Mouse (Mus musculus): ENCODE measurements at regions not wholly inside any gene's neighbourhood (a gene's known extent, or its start where the extent isn't known, plus 50 kb on each side); places are given as distances from the start of the nearest gene placed in this dataset.

DNA sequence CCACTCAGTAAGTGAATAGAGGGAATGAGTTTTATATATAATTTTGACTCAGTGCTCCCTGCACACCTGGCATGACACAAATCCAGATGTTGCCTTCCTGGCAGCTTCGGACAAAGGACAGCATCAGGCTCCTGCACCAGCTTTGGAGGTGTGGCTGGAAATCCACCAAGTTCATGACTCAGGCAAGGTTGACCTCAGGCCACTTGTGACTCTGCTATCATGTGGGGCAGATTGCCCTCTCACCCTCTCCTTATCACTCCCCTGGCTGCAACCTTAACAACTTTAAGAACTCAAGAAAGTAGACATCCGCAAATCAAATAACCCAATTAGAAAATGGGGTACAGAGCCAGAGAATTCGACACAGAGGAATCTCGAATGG, 97.7 kb upstream of the Armc2 start:
- Histone ChIP-seq H3K4me3 (ENCODE audit: insufficient read depth, low read length) (no peak overlapping the region), H3K4me1 (ENCODE audit: control insufficient read depth, insufficient read depth, low read length) (no peaks in the 10 kb centered on the region), H3K27ac (ENCODE audit: insufficient read depth, low read length) (no peak overlapping the region)
- TF ChIP-seq CTCF (IDR thresholded peaks at IDR 0.05; ENCODE audit: extremely low read depth, insufficient read depth, low read length) = no peak
- no peak for TF ChIP-seq POLR2A (IDR thresholded peaks at IDR 0.05; ENCODE audit: extremely low read depth, insufficient read depth, low read length)

GRCm38 (mm10) chr10:42115224-42115919, 97.1 kb upstream of the Armc2 start:
- TF ChIP-seq POLR2A (IDR thresholded peaks at IDR 0.05; ENCODE audit: extremely low read depth, insufficient read depth, low read length) = no peak
- no peak for TF ChIP-seq CTCF (IDR thresholded peaks at IDR 0.05; ENCODE audit: extremely low read depth, insufficient read depth, low read length)
- H3K27ac ChIP-seq (ENCODE audit: insufficient read depth, low read length) = no peak overlapping the region
- H3K4me1 ChIP-seq (ENCODE audit: control insufficient read depth, insufficient read depth, low read length) = no peaks in the 10 kb centered on the region
- H3K4me3 ChIP-seq (ENCODE audit: insufficient read depth, low read length) = no peak overlapping the region

DNA sequence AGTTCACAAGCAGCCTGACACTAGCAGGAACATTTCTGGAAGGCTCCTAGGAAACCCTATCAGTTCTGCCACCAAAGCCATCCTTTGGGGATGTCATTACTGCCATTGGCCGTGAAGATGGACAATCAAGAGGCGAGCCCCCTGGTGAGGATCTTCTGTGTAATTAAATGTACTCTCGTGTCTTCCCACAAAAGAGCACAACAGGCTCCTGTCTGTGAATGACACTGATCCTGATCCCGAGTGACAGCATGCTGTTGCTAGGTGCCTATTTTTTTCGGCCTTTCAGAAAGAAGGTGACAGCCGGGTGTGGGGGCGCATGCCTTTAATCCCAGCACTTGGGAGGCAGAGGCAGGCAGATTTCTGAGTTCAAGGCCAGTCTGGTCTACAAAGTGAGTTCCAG, 92.5 kb upstream of the Armc2 start:
- TF ChIP-seq CTCF (IDR thresholded peaks at IDR 0.05; ENCODE audit: extremely low read depth, insufficient read depth, low read length) (no peak), POLR2A (IDR thresholded peaks at IDR 0.05; ENCODE audit: extremely low read depth, insufficient read depth, low read length) (no peak)
- Histone ChIP-seq H3K4me1 (ENCODE audit: control insufficient read depth, insufficient read depth, low read length) (no peaks in the 10 kb centered on the region), H3K4me3 (ENCODE audit: insufficient read depth, low read length) (no peak overlapping the region), H3K27ac (ENCODE audit: insufficient read depth, low read length) (no peak overlapping the region)

- H3K27ac ChIP-seq (ENCODE audit: insufficient read depth, low read length) = no peak overlapping the region
- H3K4me3 ChIP-seq (ENCODE audit: insufficient read depth, low read length) = no peak overlapping the region
- H3K4me1 ChIP-seq (ENCODE audit: control insufficient read depth, insufficient read depth, low read length) = no peaks in the 10 kb centered on the region
- TF ChIP-seq CTCF (IDR thresholded peaks at IDR 0.05; ENCODE audit: extremely low read depth, insufficient read depth, low read length) (no peak), POLR2A (IDR thresholded peaks at IDR 0.05; ENCODE audit: extremely low read depth, insufficient read depth, low read length) (no peak)
Measured at GRCm38 (mm10) chr10:42108294-42109014, 90.2 kb upstream of the Armc2 start.

- no peaks in the 10 kb centered on the region for H3K4me1 ChIP-seq (ENCODE audit: control insufficient read depth, insufficient read depth, low read length)
- H3K4me3 ChIP-seq (ENCODE audit: insufficient read depth, low read length) = no peak overlapping the region
- no peak overlapping the region for H3K27ac ChIP-seq (ENCODE audit: insufficient read depth, low read length)
- TF ChIP-seq POLR2A (IDR thresholded peaks at IDR 0.05; ENCODE audit: extremely low read depth, insufficient read depth, low read length) (no peak), CTCF (IDR thresholded peaks at IDR 0.05; ENCODE audit: extremely low read depth, insufficient read depth, low read length) (no peak)
Measured at GRCm38 (mm10) chr10:42107437-42108293, 89.4 kb upstream of the Armc2 start.

DNA sequence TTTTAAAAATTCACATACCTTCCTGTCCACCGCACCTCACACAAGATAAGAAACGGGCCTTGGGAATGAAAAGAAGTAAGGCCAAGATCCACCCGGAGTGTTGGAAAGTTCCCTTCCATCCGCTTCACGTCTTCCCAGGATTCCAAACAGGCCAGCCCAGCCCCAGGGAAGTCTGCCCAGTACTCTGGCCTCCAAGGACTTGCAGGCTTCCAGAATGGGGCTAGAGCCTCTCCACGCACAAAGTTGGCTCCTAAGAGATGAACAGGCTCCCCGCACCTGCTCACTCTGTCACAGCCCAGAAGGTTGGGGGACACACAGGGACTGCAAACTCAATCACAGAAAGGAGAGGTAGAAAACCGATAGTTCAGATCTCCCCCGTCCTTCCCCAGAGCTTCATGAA, 88.4 kb upstream of the Armc2 start:
- no peaks in the 10 kb centered on the region for H3K4me1 ChIP-seq (ENCODE audit: control insufficient read depth, insufficient read depth, low read length)
- H3K27ac ChIP-seq (ENCODE audit: insufficient read depth, low read length) = no peak overlapping the region
- TF ChIP-seq CTCF (IDR thresholded peaks at IDR 0.05; ENCODE audit: extremely low read depth, insufficient read depth, low read length) (no peak), POLR2A (IDR thresholded peaks at IDR 0.05; ENCODE audit: extremely low read depth, insufficient read depth, low read length) (no peak)
- H3K4me3 ChIP-seq (ENCODE audit: insufficient read depth, low read length) = no peak overlapping the region

DNA sequence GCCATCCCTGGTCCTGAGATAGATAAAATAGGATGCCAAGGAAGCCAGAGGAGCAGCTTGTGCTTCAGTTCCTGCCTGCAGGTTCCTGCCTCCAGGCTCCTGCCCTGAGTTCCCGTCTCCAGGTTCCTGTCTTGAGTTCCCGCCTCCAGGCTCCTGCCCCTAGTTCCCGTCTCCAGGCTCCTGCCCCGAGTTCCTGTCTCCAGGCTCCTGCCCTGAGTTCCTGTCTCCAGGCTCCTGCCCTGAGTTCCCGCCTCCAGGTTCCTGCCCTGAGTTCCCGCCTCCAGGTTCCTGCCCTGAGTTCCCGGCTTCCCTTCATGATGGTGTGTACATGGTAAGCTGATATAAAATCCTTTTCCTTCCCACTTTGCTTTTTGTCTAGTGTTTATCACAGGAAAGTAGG, 86.8 kb upstream of the Armc2 start:
- no peak overlapping the region for H3K4me3 ChIP-seq (ENCODE audit: insufficient read depth, low read length)
- H3K27ac ChIP-seq (ENCODE audit: insufficient read depth, low read length) = no peak overlapping the region
- no peaks in the 10 kb centered on the region for H3K4me1 ChIP-seq (ENCODE audit: control insufficient read depth, insufficient read depth, low read length)
- no peak for TF ChIP-seq POLR2A (IDR thresholded peaks at IDR 0.05; ENCODE audit: extremely low read depth, insufficient read depth, low read length)
- no peak for TF ChIP-seq CTCF (IDR thresholded peaks at IDR 0.05; ENCODE audit: extremely low read depth, insufficient read depth, low read length)

- H3K4me1 ChIP-seq (ENCODE audit: control insufficient read depth, insufficient read depth, low read length) = no peaks in the 10 kb centered on the region
- no peak overlapping the region for H3K4me3 ChIP-seq (ENCODE audit: insufficient read depth, low read length)
- no peak overlapping the region for H3K27ac ChIP-seq (ENCODE audit: insufficient read depth, low read length)
- TF ChIP-seq CTCF (IDR thresholded peaks at IDR 0.05; ENCODE audit: extremely low read depth, insufficient read depth, low read length) = no peak
- no peak for TF ChIP-seq POLR2A (IDR thresholded peaks at IDR 0.05; ENCODE audit: extremely low read depth, insufficient read depth, low read length)
Measured at GRCm38 (mm10) chr10:42102320-42102719, 84.1 kb upstream of the Armc2 start.

DNA sequence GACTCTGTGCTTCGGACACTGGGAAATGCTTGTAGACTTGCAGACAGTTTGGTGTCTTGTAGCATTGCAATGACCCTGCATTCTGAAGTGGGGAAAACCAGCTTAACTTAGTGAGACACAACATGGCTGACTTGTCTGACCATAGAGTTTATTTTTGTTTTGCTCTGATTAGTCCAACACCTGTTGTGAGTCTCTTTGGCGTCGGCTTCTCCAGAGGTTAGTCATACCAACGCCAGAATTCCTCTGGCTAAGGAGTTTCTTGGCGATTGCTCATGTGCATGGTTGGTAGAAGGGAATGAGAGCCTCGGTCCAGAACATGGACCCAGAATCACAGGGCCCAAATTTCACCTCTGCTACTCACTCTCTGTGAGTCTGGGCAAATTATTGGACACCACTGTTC, 82.9 kb upstream of the Armc2 start:
- Histone ChIP-seq H3K4me1 (ENCODE audit: control insufficient read depth, insufficient read depth, low read length) (no peaks in the 10 kb centered on the region), H3K27ac (ENCODE audit: insufficient read depth, low read length) (no peak overlapping the region), H3K4me3 (ENCODE audit: insufficient read depth, low read length) (no peak overlapping the region)
- TF ChIP-seq POLR2A (IDR thresholded peaks at IDR 0.05; ENCODE audit: extremely low read depth, insufficient read depth, low read length) (no peak), CTCF (IDR thresholded peaks at IDR 0.05; ENCODE audit: extremely low read depth, insufficient read depth, low read length) (no peak)
